Mouse (Mus musculus) midbrain, embryonic 16.5 days (tissue): ENCODE data around the gene Ksr2. TPM values are rescaled to one million over a fixed set of nuclear protein-coding genes. Genes with fewer than 3 reads are reported as not detected.
A peak's percentile ranks its signal among the peaks of the same experiment; 100 is the strongest.
"Not testable (repeated sequence)": the region's sequence is repeated elsewhere in the genome, so short reads cannot be mapped to it uniquely, and the experiment has no call there.

Experiments used
- ATAC-seq: fragments of 200-750 bp; cut with Nextera tagmentation; 2 replicates; pipeline ENCODE4 v1.8.0; 2017; ENCODE audit warnings: moderate TSS enrichment
- H3K27ac ChIP-seq: fragments of 300-500 bp; sonication (generic); 2 replicates; pipeline ENCODE4 v1.5.1; 2014; ENCODE audit warnings: mild to moderate bottlenecking, low read length, mixed read lengths
- H3K27me3 ChIP-seq: fragments of 300-500 bp; sonication (generic); 2 replicates; pipeline ENCODE4 v1.6.1; 2014; ENCODE audit warnings: low read depth, low read length, mixed read lengths; ENCODE audit not compliant: control insufficient read depth, insufficient read depth
- H3K36me3 ChIP-seq: fragments of 300-500 bp; sonication (generic); 2 replicates; pipeline ENCODE4 v1.6.1; 2014; ENCODE audit warnings: mild to moderate bottlenecking, low read length, moderate library complexity, mixed read lengths; ENCODE audit not compliant: control insufficient read depth, insufficient read depth
- H3K4me1 ChIP-seq: fragments of 300-500 bp; sonication (generic); 2 replicates; pipeline ENCODE4 v1.6.1; 2014; ENCODE audit warnings: mild to moderate bottlenecking, low read length, mixed read lengths; ENCODE audit not compliant: control insufficient read depth, insufficient read depth
- H3K4me2 ChIP-seq: fragments of 300-500 bp; sonication (generic); 2 replicates; pipeline ENCODE4 v1.6.1; 2014; ENCODE audit warnings: mild to moderate bottlenecking, low read length, mixed read lengths
- H3K4me3 ChIP-seq: fragments of 300-500 bp; sonication (generic); 2 replicates; pipeline ENCODE4 v1.5.1; 2014; ENCODE audit warnings: low read depth, mild to moderate bottlenecking, low read length, moderate library complexity, mixed read lengths
- H3K9ac ChIP-seq: fragments of 300-500 bp; sonication (generic); 2 replicates; pipeline ENCODE4 v1.6.1; 2014; ENCODE audit warnings: low read depth, low read length, mixed read lengths
- H3K9me3 ChIP-seq: fragments of 300-500 bp; sonication (generic); replicated peaks from 2 replicates; pipeline ENCODE4 v1.6.1; 2014; ENCODE audit warnings: mild to moderate bottlenecking, low read length, mixed read lengths; ENCODE audit not compliant: control insufficient read depth, poor library complexity, severe bottlenecking
- WGBS: fragments of 180-500 bp; shearing (Covaris S2); extraction: QIAGEN DNeasy Blood & Tissue Kit; methylation state at CpG from one replicate; pipeline ENCODE4 v1.1.7; 2014; 5-methylcytosine and 5-hydroxymethylcytosine counted together
- polyA plus RNA-seq: library from polyadenylated mRNA; unstranded; fragments of >200 nt; fragmentation: Nextera tagmentation; extraction: Ambion mirVana; gene quantifications from 2 replicates; pipeline ENCODE4 v1.2.1, GENCODE M21; 2015

Ksr2 gene
- polyA plus RNA-seq, 1 experiment from 2014 or later: 7.5 TPM

- H3K9ac ChIP-seq: no peak overlapping the region
- no peak overlapping the region for H3K4me2 ChIP-seq
- H3K36me3 ChIP-seq: no peaks in the 10 kb centered on the region
- H3K4me3 ChIP-seq: no peak overlapping the region
- H3K4me1 ChIP-seq: peaks cover 13% of the 10 kb centered on the region
- H3K27me3 ChIP-seq: no peaks in the 10 kb centered on the region
- ATAC-seq: no peak
- H3K27ac ChIP-seq: no peak overlapping the region
- H3K9me3 ChIP-seq: no peaks in the 10 kb centered on the region
- 78% methylated on average over 2 of the region's 2 CpGs for WGBS
These were observed 3.6 kb downstream of the Ksr2 start for GRCm38 (mm10) chr5:117417442-117417841.

GRCm38 (mm10) chr5:117433501-117433900, 19.7 kb downstream of the Ksr2 start:
- not testable (repeated sequence) for ATAC-seq, H3K9ac ChIP-seq, H3K36me3 ChIP-seq, H3K4me3 ChIP-seq, H3K4me2 ChIP-seq, H3K27me3 ChIP-seq, H3K9me3 ChIP-seq, H3K4me1 ChIP-seq, H3K27ac ChIP-seq
- 96% methylated on average over 7 of the region's 7 CpGs for WGBS

- Histone ChIP-seq H3K4me1 (peaks cover 9% of the 10 kb centered on the region), H3K4me3 (no peak overlapping the region), H3K9ac (no peak overlapping the region), H3K27ac (no peak overlapping the region), H3K4me2 (no peak overlapping the region), H3K9me3 (no peaks in the 10 kb centered on the region), H3K36me3 (no peaks in the 10 kb centered on the region), H3K27me3 (no peaks in the 10 kb centered on the region)
- ATAC-seq: no peak
- WGBS: 82% methylated on average over 11 of the region's 11 CpGs
These were observed 26.5 kb downstream of the Ksr2 start for GRCm38 (mm10) chr5:117440261-117440660.

- H3K36me3 ChIP-seq: no peaks in the 10 kb centered on the region
- no peaks in the 10 kb centered on the region for H3K9me3 ChIP-seq
- peaks cover 9% of the 10 kb centered on the region for H3K4me1 ChIP-seq
- peak overlapping the region; percentile 34 for H3K4me2 ChIP-seq
- H3K4me3 ChIP-seq: no peak overlapping the region
- peak; percentile 36; the same call in 1 of the 2 replicates for ATAC-seq
- WGBS: 9% methylated on average over 17 of the region's 18 CpGs
- H3K27ac ChIP-seq: peak overlapping the region; percentile 55
- H3K27me3 ChIP-seq: no peaks in the 10 kb centered on the region
- no peak overlapping the region for H3K9ac ChIP-seq
These were observed 27.5 kb downstream of the Ksr2 start for GRCm38 (mm10) chr5:117441242-117441842.

GRCm38 (mm10) chr5:117442157-117442765, 28.5 kb downstream of the Ksr2 start:
- Histone ChIP-seq H3K9me3 (no peaks in the 10 kb centered on the region), H3K4me3 (no peak overlapping the region), H3K27ac (peak overlapping the region; percentile 55; the same call in 1 of the 2 replicates), H3K4me1 (peaks cover 9% of the 10 kb centered on the region), H3K27me3 (no peaks in the 10 kb centered on the region), H3K9ac (no peak overlapping the region), H3K36me3 (no peaks in the 10 kb centered on the region), H3K4me2 (no peak overlapping the region)
- WGBS: 91% methylated on average over 12 of the region's 12 CpGs
- no peak for ATAC-seq

- 94% methylated on average over 4 of the region's 4 CpGs for WGBS
- Histone ChIP-seq H3K9ac (no peak overlapping the region), H3K27me3 (no peaks in the 10 kb centered on the region), H3K4me3 (no peak overlapping the region), H3K4me1 (peaks cover 9% of the 10 kb centered on the region), H3K36me3 (no peaks in the 10 kb centered on the region), H3K9me3 (no peaks in the 10 kb centered on the region), H3K27ac (no peak overlapping the region), H3K4me2 (no peak overlapping the region)
- ATAC-seq: no peak
These were observed 29.3 kb downstream of the Ksr2 start for GRCm38 (mm10) chr5:117443141-117443540.

- Histone ChIP-seq H3K4me2 (no peak overlapping the region), H3K9me3 (no peaks in the 10 kb centered on the region), H3K9ac (no peak overlapping the region), H3K27me3 (no peaks in the 10 kb centered on the region), H3K4me3 (no peak overlapping the region), H3K4me1 (peaks cover 9% of the 10 kb centered on the region), H3K27ac (no peak overlapping the region), H3K36me3 (no peaks in the 10 kb centered on the region)
- ATAC-seq: no peak
- WGBS: 95% methylated on average over 6 of the region's 6 CpGs
These were observed 30.1 kb downstream of the Ksr2 start for GRCm38 (mm10) chr5:117443902-117444301.

- no peak overlapping the region for H3K4me2 ChIP-seq
- H3K9me3 ChIP-seq: no peaks in the 10 kb centered on the region
- no peak overlapping the region for H3K27ac ChIP-seq
- 44% methylated on average over 6 of the region's 6 CpGs for WGBS
- H3K9ac ChIP-seq: no peak overlapping the region
- no peak overlapping the region for H3K4me3 ChIP-seq
- H3K27me3 ChIP-seq: no peaks in the 10 kb centered on the region
- no peak for ATAC-seq
- 0 out of 2 replicates have a peak, but pooled peaks cover 2% of the 10 kb centered on the region for H3K4me1 ChIP-seq
- no peaks in the 10 kb centered on the region for H3K36me3 ChIP-seq
These were observed 33.9 kb downstream of the Ksr2 start for GRCm38 (mm10) chr5:117447698-117448097.

- no peak overlapping the region for H3K27ac ChIP-seq
- H3K4me2 ChIP-seq: no peak overlapping the region
- ATAC-seq: no peak
- 0 out of 2 replicates have a peak, but pooled peaks cover 2% of the 10 kb centered on the region for H3K4me1 ChIP-seq
- no peaks in the 10 kb centered on the region for H3K27me3 ChIP-seq
- no peaks in the 10 kb centered on the region for H3K36me3 ChIP-seq
- no peak overlapping the region for H3K9ac ChIP-seq
- H3K4me3 ChIP-seq: no peak overlapping the region
- no peaks in the 10 kb centered on the region for H3K9me3 ChIP-seq
- WGBS: 94% methylated on average over 2 of the region's 2 CpGs
These were observed 38.2 kb downstream of the Ksr2 start for GRCm38 (mm10) chr5:117452013-117452412.
